Mouse (Mus musculus): ENCODE results near the gene Pdcd7.

The Pdcd7 gene

GRCm38 (mm10) chr9:65347112-65347850 is 1.4 kb downstream of the Pdcd7 start:
- in situ Hi-C loops (cut with MboI; ENCODE audit: unreplicated experiment in 2 of 2): loop anchor here (10.0 to 25.0 kb wide), 2 partner anchors 1160 to 1172 kb away; partner anchors contain the start of genes Snapc5 (in 2 of the 2), Rpl4 (in 1 of the 2) and Zwilch (in 1 of the 2)

- in situ Hi-C loops (cut with MboI; ENCODE audit: unreplicated experiment in 2 of 2): no loop called here
These were observed 7.3 kb downstream of the Pdcd7 start for GRCm38 (mm10) chr9:65353251-65353650.

GRCm38 (mm10) chr9:65356561-65356960 is 10.7 kb downstream of the Pdcd7 start:
- in situ Hi-C loops (cut with MboI; ENCODE audit: unreplicated experiment in 2 of 2): no loop called here

GRCm38 (mm10) chr9:65356971-65357370 is 11.1 kb downstream of the Pdcd7 start:
- in situ Hi-C loops (cut with MboI; ENCODE audit: unreplicated experiment in 2 of 2): no loop called here

GRCm38 (mm10) chr9:65358956-65359480 is 13.1 kb downstream of the Pdcd7 start:
- in situ Hi-C loops (cut with MboI; ENCODE audit: unreplicated experiment in 2 of 2): no loop called here

GRCm38 (mm10) chr9:65360641-65361448 is 14.9 kb downstream of the Pdcd7 start, which contains the start of gene Ubap1l:
TSS of gene Ubap1l (plus strand) at chr9:65361041.
- in situ Hi-C loops (cut with MboI; ENCODE audit: unreplicated experiment in 2 of 2): no loop called here

- in situ Hi-C loops (cut with MboI; ENCODE audit: unreplicated experiment in 2 of 2): no loop called here
These were observed 17.8 kb downstream of the Pdcd7 start for GRCm38 (mm10) chr9:65363684-65364083.

- in situ Hi-C loops (cut with MboI; ENCODE audit: unreplicated experiment in 2 of 2): no loop called here
These were observed 19.8 kb downstream of the Pdcd7 start for GRCm38 (mm10) chr9:65365721-65366120.

GRCm38 (mm10) chr9:65371756-65372155 is 25.9 kb downstream of the Pdcd7 start:
- in situ Hi-C loops (cut with MboI; ENCODE audit: unreplicated experiment in 2 of 2): no loop called here

- in situ Hi-C loops (cut with MboI; ENCODE audit: unreplicated experiment in 2 of 2): no loop called here
These were observed 26.5 kb downstream of the Pdcd7 start for GRCm38 (mm10) chr9:65372449-65372848.

- in situ Hi-C loops (cut with MboI; ENCODE audit: unreplicated experiment in 2 of 2): no loop called here
These were observed 28.7 kb downstream of the Pdcd7 start for GRCm38 (mm10) chr9:65374468-65375162.

GRCm38 (mm10) chr9:65375163-65375934 is 29.4 kb downstream of the Pdcd7 start:
- in situ Hi-C loops (cut with MboI; ENCODE audit: unreplicated experiment in 2 of 2): no loop called here

GRCm38 (mm10) chr9:65381017-65381590 is 35.2 kb downstream of the Pdcd7 start:
- in situ Hi-C loops (cut with MboI; ENCODE audit: unreplicated experiment in 2 of 2): loop anchor here in 1 of 2 experiments (10.0 kb wide), 1 partner anchor 124 kb away; no protein-coding TSS in a partner anchor

GRCm38 (mm10) chr9:65382031-65382750 is 36.3 kb downstream of the Pdcd7 start:
- in situ Hi-C loops (cut with MboI; ENCODE audit: unreplicated experiment in 2 of 2): loop anchor here in 1 of 2 experiments (10.0 kb wide), 1 partner anchor 123 kb away; no protein-coding TSS in a partner anchor

GRCm38 (mm10) chr9:65382751-65383097 is 36.8 kb downstream of the Pdcd7 start:
- in situ Hi-C loops (cut with MboI; ENCODE audit: unreplicated experiment in 2 of 2): loop anchor here in 1 of 2 experiments (10.0 kb wide), 1 partner anchor 122 kb away; no protein-coding TSS in a partner anchor

GRCm38 (mm10) chr9:65384276-65384675 is 38.4 kb downstream of the Pdcd7 start:
- in situ Hi-C loops (cut with MboI; ENCODE audit: unreplicated experiment in 2 of 2): loop anchor here in 1 of 2 experiments (10.0 kb wide), 1 partner anchor 121 kb away; no protein-coding TSS in a partner anchor

- in situ Hi-C loops (cut with MboI; ENCODE audit: unreplicated experiment in 2 of 2): loop anchor here in 1 of 2 experiments (10.0 kb wide), 1 partner anchor 118 kb away; no protein-coding TSS in a partner anchor
These were observed 40.7 kb downstream of the Pdcd7 start for GRCm38 (mm10) chr9:65386373-65387140.
